Mouse (Mus musculus): ENCODE results near the gene Foxj2. TPM values are rescaled to one million over a fixed set of nuclear protein-coding genes. Genes with fewer than 3 reads are reported as not detected.
A peak's percentile ranks its signal among the peaks of the same experiment; 100 is the strongest.

The Foxj2 gene
- polyA plus RNA-seq, 1 experiment from 2014 or later = 1.0 TPM

- peak; percentile 54 for DNase-seq
These were observed 14.7 kb downstream of the Foxj2 start for GRCm38 (mm10) chr6:122834365-122834764.

DNA sequence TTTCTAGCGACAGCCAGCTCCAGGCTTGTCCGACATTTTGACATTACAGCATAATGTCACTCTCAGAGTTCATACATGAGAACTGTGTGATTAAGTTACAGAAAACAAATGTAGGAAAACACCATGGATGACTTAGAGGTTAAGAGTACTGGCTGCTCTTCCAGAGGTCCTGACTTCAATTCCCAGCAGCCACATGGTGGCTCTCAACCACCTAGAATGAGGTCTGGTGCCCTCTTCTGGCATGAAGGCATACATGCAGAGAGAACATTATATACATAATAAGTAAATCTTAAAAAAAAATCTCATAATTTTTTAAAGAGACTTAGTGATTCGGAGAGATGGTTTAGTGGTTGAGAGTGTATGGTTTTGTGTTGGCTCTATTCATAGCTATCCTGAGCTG is 17.3 kb downstream of the Foxj2 start:
- TF ChIP-seq CTCF (IDR thresholded peaks at IDR 0.05; ENCODE audit: low read depth) = peak; percentile 33
- TF ChIP-seq EP300 (IDR thresholded peaks at IDR 0.05; ENCODE audit: low read depth) = no peak
- 87% methylated on average over 3 of the region's 3 CpGs for WGBS (ENCODE audit: insufficient replicate concordance)

More at GRCm38 (mm10) chr6:122834365-122834764, 14.7 kb downstream of the Foxj2 start:
- H3K4me1 ChIP-seq (ENCODE audit: insufficient read depth) = no peaks in the 10 kb centered on the region
- H3K27me3 ChIP-seq (ENCODE audit: insufficient read depth, low read length) = no peaks in the 10 kb centered on the region
- peak; percentile 50; the same call in 1 of the 2 replicates for ATAC-seq
- H3K9me3 ChIP-seq (ENCODE audit: low read length) = no peaks in the 10 kb centered on the region
- no peak overlapping the region for H3K4me3 ChIP-seq (ENCODE audit: low read depth, low read length)
- WGBS (ENCODE audit: insufficient replicate concordance) = 61% methylated on average over 4 of the region's 4 CpGs
- peaks cover 65% of the 10 kb centered on the region for H3K36me3 ChIP-seq (replicated peaks; ENCODE audit: insufficient read depth, low read length)
- no peak overlapping the region for H3K9ac ChIP-seq (replicated peaks)
- no peak overlapping the region for H3K4me2 ChIP-seq (ENCODE audit: low read depth, low read length)
- H3K27ac ChIP-seq (ENCODE audit: low read depth) = no peak overlapping the region
- TF ChIP-seq EP300 (IDR thresholded peaks at IDR 0.05; ENCODE audit: low read depth) (no peak), CTCF (IDR thresholded peaks at IDR 0.05; ENCODE audit: low read depth) (peak; percentile 92)

DNA sequence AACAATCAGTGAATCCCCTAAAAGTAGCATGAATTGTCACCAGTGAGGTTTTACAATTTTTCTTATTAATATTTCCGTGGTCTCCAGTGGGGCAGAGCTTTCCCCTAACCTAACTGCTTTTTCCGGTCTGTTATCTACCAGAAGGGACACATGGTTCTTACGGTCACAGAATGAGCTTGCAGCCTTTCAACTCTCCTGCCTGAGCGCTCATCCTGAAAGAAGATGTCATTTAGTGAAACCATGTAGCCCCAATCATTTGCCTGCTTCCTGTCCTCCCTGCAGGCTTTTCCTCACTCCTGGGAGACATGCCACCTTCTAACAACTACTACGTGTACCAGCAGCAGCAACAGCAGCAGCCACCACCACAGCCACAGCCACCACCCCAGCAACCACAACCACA is 17.8 kb downstream of the Foxj2 start:
- TF ChIP-seq CTCF (IDR thresholded peaks at IDR 0.05; ENCODE audit: low read depth) (no peak), EP300 (IDR thresholded peaks at IDR 0.05; ENCODE audit: low read depth) (no peak)
- Histone ChIP-seq H3K36me3 (replicated peaks; ENCODE audit: insufficient read depth, low read length) (peaks cover 67% of the 10 kb centered on the region), H3K4me3 (ENCODE audit: low read depth, low read length) (no peak overlapping the region), H3K9ac (replicated peaks) (no peak overlapping the region), H3K9me3 (ENCODE audit: low read length) (no peaks in the 10 kb centered on the region), H3K4me1 (ENCODE audit: insufficient read depth) (no peaks in the 10 kb centered on the region), H3K27me3 (ENCODE audit: insufficient read depth, low read length) (no peaks in the 10 kb centered on the region), H3K27ac (ENCODE audit: low read depth) (no peak overlapping the region), H3K4me2 (ENCODE audit: low read depth, low read length) (no peak overlapping the region)
- ATAC-seq = no peak
- WGBS (ENCODE audit: insufficient replicate concordance) = 77% methylated on average over 5 of the region's 5 CpGs
- no peak for DNase-seq

More for the DNA sequence above, 17.3 kb downstream of the Foxj2 start:
- Histone ChIP-seq H3K27ac (ENCODE audit: low read depth) (no peak overlapping the region), H3K27me3 (ENCODE audit: insufficient read depth, low read length) (no peaks in the 10 kb centered on the region), H3K9ac (replicated peaks) (no peak overlapping the region), H3K4me3 (ENCODE audit: low read depth, low read length) (no peak overlapping the region), H3K36me3 (replicated peaks; ENCODE audit: insufficient read depth, low read length) (peaks cover 72% of the 10 kb centered on the region), H3K9me3 (ENCODE audit: low read length) (no peaks in the 10 kb centered on the region), H3K4me1 (ENCODE audit: insufficient read depth) (no peaks in the 10 kb centered on the region), H3K4me2 (ENCODE audit: low read depth, low read length) (no peak overlapping the region)
- ATAC-seq = no peak
- DNase-seq = no peak

DNA sequence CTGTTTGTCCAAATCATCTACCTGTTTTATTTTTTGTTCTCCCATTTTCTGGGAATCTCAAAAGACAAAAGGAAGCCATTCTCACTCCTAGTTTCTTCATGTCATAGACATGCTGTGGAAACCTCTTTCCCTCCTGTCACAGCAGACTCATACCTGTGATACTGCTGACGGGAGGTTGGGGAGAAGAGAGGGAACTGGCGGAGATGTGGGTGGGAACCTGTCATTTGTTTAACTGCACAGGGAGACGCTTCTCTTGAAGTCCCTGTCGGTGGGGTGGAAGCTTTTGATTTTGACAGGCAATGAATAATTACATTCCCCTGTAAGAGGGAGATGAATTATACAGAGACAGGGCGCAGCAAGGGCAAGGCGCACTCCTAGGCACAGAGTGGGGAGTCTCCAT is 24.0 kb downstream of the Foxj2 start:
- WGBS (ENCODE audit: insufficient replicate concordance) = 83% methylated on average over 6 of the region's 6 CpGs
- H3K36me3 ChIP-seq (replicated peaks; ENCODE audit: insufficient read depth, low read length) = peaks cover 30% of the 10 kb centered on the region

DNA sequence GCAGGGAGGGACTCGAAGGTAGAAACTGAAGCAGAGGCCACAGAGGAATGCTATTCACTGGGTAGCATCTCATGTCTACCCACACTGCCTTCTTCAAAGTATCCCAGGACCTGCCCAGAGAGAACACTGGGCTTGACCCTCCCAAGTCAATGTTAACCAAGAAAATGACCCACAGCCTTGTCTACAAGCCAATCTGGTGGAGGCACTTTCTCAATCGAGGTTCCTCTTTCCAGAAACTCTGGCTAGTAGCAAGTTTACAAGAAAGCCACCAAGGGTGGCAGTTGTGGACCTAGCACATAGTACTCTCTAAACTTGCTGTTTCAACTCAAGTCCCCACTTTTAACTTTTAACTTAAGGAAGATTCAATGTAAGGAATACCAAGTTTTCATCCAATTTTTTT is 33.0 kb downstream of the Foxj2 start:
- TF ChIP-seq EP300 (IDR thresholded peaks at IDR 0.05; ENCODE audit: low read depth) (no peak), CTCF (IDR thresholded peaks at IDR 0.05; ENCODE audit: low read depth) (no peak)
- ATAC-seq = no peak
- H3K27me3 ChIP-seq (ENCODE audit: insufficient read depth, low read length) = no peaks in the 10 kb centered on the region
- H3K4me2 ChIP-seq (ENCODE audit: low read depth, low read length) = no peak overlapping the region
- no peaks in the 10 kb centered on the region for H3K4me1 ChIP-seq (ENCODE audit: insufficient read depth)
- no peak overlapping the region for H3K9ac ChIP-seq (replicated peaks)
- DNase-seq = no peak
- no peak overlapping the region for H3K4me3 ChIP-seq (ENCODE audit: low read depth, low read length)
- WGBS (ENCODE audit: insufficient replicate concordance) = 34% methylated on average over 2 of the region's 2 CpGs
- no peak overlapping the region for H3K27ac ChIP-seq (ENCODE audit: low read depth)
- H3K36me3 ChIP-seq (replicated peaks; ENCODE audit: insufficient read depth, low read length) = no peaks in the 10 kb centered on the region
- H3K9me3 ChIP-seq (ENCODE audit: low read length) = no peaks in the 10 kb centered on the region

More for the DNA sequence above, 24.0 kb downstream of the Foxj2 start:
- no peak for ATAC-seq
- Histone ChIP-seq H3K4me1 (ENCODE audit: insufficient read depth) (no peaks in the 10 kb centered on the region), H3K4me2 (ENCODE audit: low read depth, low read length) (no peak overlapping the region), H3K27me3 (ENCODE audit: insufficient read depth, low read length) (no peaks in the 10 kb centered on the region), H3K9ac (replicated peaks) (no peak overlapping the region), H3K4me3 (ENCODE audit: low read depth, low read length) (no peak overlapping the region), H3K27ac (ENCODE audit: low read depth) (no peak overlapping the region), H3K9me3 (ENCODE audit: low read length) (no peaks in the 10 kb centered on the region)
- no peak for TF ChIP-seq EP300 (IDR thresholded peaks at IDR 0.05; ENCODE audit: low read depth)
- TF ChIP-seq CTCF (IDR thresholded peaks at IDR 0.05; ENCODE audit: low read depth) = no peak
- DNase-seq = no peak

- Histone ChIP-seq H3K4me1 (ENCODE audit: insufficient read depth) (no peaks in the 10 kb centered on the region), H3K9me3 (ENCODE audit: low read length) (no peaks in the 10 kb centered on the region), H3K27ac (ENCODE audit: low read depth) (no peak overlapping the region), H3K4me2 (ENCODE audit: low read depth, low read length) (no peak overlapping the region), H3K9ac (replicated peaks) (no peak overlapping the region), H3K27me3 (ENCODE audit: insufficient read depth, low read length) (no peaks in the 10 kb centered on the region), H3K4me3 (ENCODE audit: low read depth, low read length) (no peak overlapping the region), H3K36me3 (replicated peaks; ENCODE audit: insufficient read depth, low read length) (no peaks in the 10 kb centered on the region)
- WGBS (ENCODE audit: insufficient replicate concordance) = 82% methylated on average over 12 of the region's 12 CpGs
- no peak for TF ChIP-seq EP300 (IDR thresholded peaks at IDR 0.05; ENCODE audit: low read depth)
- TF ChIP-seq CTCF (IDR thresholded peaks at IDR 0.05; ENCODE audit: low read depth) = no peak
- DNase-seq = no peak
- no peak for ATAC-seq
These were observed 34.8 kb downstream of the Foxj2 start for GRCm38 (mm10) chr6:122854552-122854951.

- Histone ChIP-seq H3K4me1 (ENCODE audit: insufficient read depth) (no peaks in the 10 kb centered on the region), H3K4me3 (ENCODE audit: low read depth, low read length) (no peak within 1 kb of the TSS), H3K36me3 (replicated peaks; ENCODE audit: insufficient read depth, low read length) (no peaks in the 10 kb centered on the region), H3K9ac (replicated peaks) (no peak within 1 kb of the TSS), H3K27ac (ENCODE audit: low read depth) (no peak within 1 kb of the TSS), H3K9me3 (ENCODE audit: low read length) (no peaks in the 10 kb centered on the region), H3K4me2 (ENCODE audit: low read depth, low read length) (no peak within 1 kb of the TSS), H3K27me3 (ENCODE audit: insufficient read depth, low read length) (no peaks in the 10 kb centered on the region)
- ATAC-seq (peak; percentile 50), DNase-seq (no peak)
- WGBS (ENCODE audit: insufficient replicate concordance) = 31% methylated on average over 7 of the region's 7 CpGs
- no peak for TF ChIP-seq EP300 (IDR thresholded peaks at IDR 0.05; ENCODE audit: low read depth)
- TF ChIP-seq CTCF (IDR thresholded peaks at IDR 0.05; ENCODE audit: low read depth) = no peak
These were observed 36.2 kb downstream of the Foxj2 start, which contains the start of gene C3ar1 for GRCm38 (mm10) chr6:122855955-122856354. TSS of gene C3ar1 (minus strand) at chr6:122856161.
